Mouse (Mus musculus) limb, embryonic 10.5 days (tissue): ENCODE data around the gene Pip5k1a. TPM values are rescaled to one million over a fixed set of nuclear protein-coding genes. Genes with fewer than 3 reads are reported as not detected.

Experiments
- microRNA-seq: library from miRNA; unstranded; fragments of <30 nt; microRNA quantifications from one replicate; pipeline ENCODE4, GENCODE M21; 2017
- polyA plus RNA-seq: library from polyadenylated mRNA; unstranded; fragments of >200 nt; fragmentation: Nextera tagmentation; extraction: Ambion mirVana; gene quantifications from 2 replicates; pipeline ENCODE4 v1.2.1, GENCODE M21; 2016

The Pip5k1a gene
- polyA plus RNA-seq, 1 experiment from 2014 or later = 21.7 TPM

Small RNAs within 50 kb of the gene (microRNA-seq; reads per million reads assigned to microRNA genes)
- gene Mir8099-1 = not detected

Other genes with a start within 250 kb of the Pip5k1a start
- 364 and 392 TPM in 2 replicates for gene Psmb4, start 220.0 kb downstream of the Pip5k1a start, polyA plus RNA-seq
- 8.5 and 12.5 TPM in 2 replicates for gene Selenbp1, start 173.9 kb downstream of the Pip5k1a start, polyA plus RNA-seq
- 6.7 and 10.8 TPM in 2 replicates for gene Rfx5, start 152.9 kb downstream of the Pip5k1a start, polyA plus RNA-seq
- 18.9 and 22.2 TPM in 2 replicates for gene Pi4kb, start 132.2 kb downstream of the Pip5k1a start, polyA plus RNA-seq
- gene Zfp687, start 91.5 kb downstream of the Pip5k1a start, polyA plus RNA-seq = 38.6 and 40.8 TPM in 2 replicates
- 365 and 382 TPM in 2 replicates for gene Psmd4, start 64.3 kb downstream of the Pip5k1a start, polyA plus RNA-seq
- 297 and 327 TPM in 2 replicates for gene Vps72, start 4.1 kb upstream of the Pip5k1a start, polyA plus RNA-seq
- gene Tmod4, start 17.5 kb upstream of the Pip5k1a start, polyA plus RNA-seq = 1.2 and 1.4 TPM in 2 replicates
- gene Scnm1, start 27.1 kb upstream of the Pip5k1a start, polyA plus RNA-seq = 74.1 and 79.7 TPM in 2 replicates
- gene Lysmd1, start 27.2 kb upstream of the Pip5k1a start, polyA plus RNA-seq = 12.6 and 16.2 TPM in 2 replicates
- 0.35 and 1.9 TPM in 2 replicates for gene Tnfaip8l2, start 35.4 kb upstream of the Pip5k1a start, polyA plus RNA-seq
- gene Sema6c, start 53.5 kb upstream of the Pip5k1a start, polyA plus RNA-seq = 8.9 and 15.8 TPM in 2 replicates
- 11.4 and 13.1 TPM in 2 replicates for gene Gabpb2, start 111.0 kb upstream of the Pip5k1a start, polyA plus RNA-seq
- gene Cdc42se1, start 121.8 kb upstream of the Pip5k1a start, polyA plus RNA-seq = 82.6 and 85.3 TPM in 2 replicates
- 12.0 and 12.3 TPM in 2 replicates for gene Mllt11, start 125.2 kb upstream of the Pip5k1a start, polyA plus RNA-seq
- 0.65 and 0.92 TPM in 2 replicates for gene Gm128, start 134.7 kb upstream of the Pip5k1a start, polyA plus RNA-seq
- 0.35 and 0.79 TPM in 2 replicates for gene Bnipl, start 144.3 kb upstream of the Pip5k1a start, polyA plus RNA-seq
- gene Mindy1, start 174.4 kb upstream of the Pip5k1a start, polyA plus RNA-seq = 25.8 and 33.0 TPM in 2 replicates
- 27.7 and 30.5 TPM in 2 replicates for gene Prune1, start 175.1 kb upstream of the Pip5k1a start, polyA plus RNA-seq
- gene Anxa9, start 200.2 kb upstream of the Pip5k1a start, polyA plus RNA-seq = 1.2 and 1.6 TPM in 2 replicates
- gene Cers2, start 207.9 kb upstream of the Pip5k1a start, polyA plus RNA-seq = 131 and 144 TPM in 2 replicates